Mouse (Mus musculus) liver, embryonic 15.5 days (tissue): ENCODE data around the gene Spaca4. TPM values are rescaled to one million over a fixed set of nuclear protein-coding genes. Genes with fewer than 3 reads are reported as not detected.
A peak's percentile ranks its signal among the peaks of the same experiment; 100 is the strongest.

Source experiments
- ATAC-seq: fragments of 200-750 bp; cut with Nextera tagmentation; 2 replicates; pipeline ENCODE4 v1.8.0; 2017; ENCODE audit warnings: moderate number of reproducible peaks, mild to moderate bottlenecking, moderate library complexity; ENCODE audit not compliant: insufficient read depth
- H3K27ac ChIP-seq: fragments of 300-500 bp; sonication (generic); replicated peaks from 2 replicates; pipeline ENCODE4 v1.5.1; 2015; ENCODE audit warnings: mild to moderate bottlenecking, inconsistent platforms
- H3K27me3 ChIP-seq: fragments of 300-500 bp; sonication (generic); 2 replicates; pipeline ENCODE4 v1.6.1; 2015; ENCODE audit warnings: mild to moderate bottlenecking, inconsistent platforms
- H3K36me3 ChIP-seq: fragments of 300-500 bp; sonication (generic); replicated peaks from 2 replicates; pipeline ENCODE4 v1.6.1; 2015; ENCODE audit warnings: moderate library complexity, mild to moderate bottlenecking, inconsistent platforms
- H3K4me1 ChIP-seq: fragments of 300-500 bp; sonication (generic); replicated peaks from 2 replicates; pipeline ENCODE4 v1.6.1; 2015; ENCODE audit warnings: inconsistent platforms
- H3K4me2 ChIP-seq: fragments of 300-500 bp; sonication (generic); 2 replicates; pipeline ENCODE4 v1.6.1; 2015; ENCODE audit warnings: moderate library complexity, mild to moderate bottlenecking, inconsistent platforms
- H3K4me3 ChIP-seq: fragments of 300-500 bp; sonication (generic); replicated peaks from 2 replicates; pipeline ENCODE4 v1.5.1; 2015; ENCODE audit warnings: mild to moderate bottlenecking, inconsistent platforms
- H3K9ac ChIP-seq: fragments of 300-500 bp; sonication (generic); 2 replicates; pipeline ENCODE4 v1.6.1; 2015; ENCODE audit warnings: moderate library complexity, mild to moderate bottlenecking, inconsistent platforms
- H3K9me3 ChIP-seq: fragments of 300-500 bp; sonication (generic); replicated peaks from 2 replicates; pipeline ENCODE4 v1.6.1; 2016; ENCODE audit warnings: inconsistent platforms
- WGBS: fragments of 180-500 bp; shearing (Covaris S2); methylation state at CpG from one replicate; pipeline ENCODE4 v1.1.7; 2015; ENCODE audit warnings: mixed read lengths; ENCODE audit not compliant: insufficient replicate concordance; 5-methylcytosine and 5-hydroxymethylcytosine counted together
- polyA plus RNA-seq: library from polyadenylated mRNA; unstranded; fragments of >200 nt; fragmentation: Nextera tagmentation; extraction: Ambion mirVana; gene quantifications from 2 replicates; pipeline ENCODE4 v1.2.1, GENCODE M21; 2015

The Spaca4 gene
- polyA plus RNA-seq, 1 experiment from 2014 or later, result not detected

DNA sequence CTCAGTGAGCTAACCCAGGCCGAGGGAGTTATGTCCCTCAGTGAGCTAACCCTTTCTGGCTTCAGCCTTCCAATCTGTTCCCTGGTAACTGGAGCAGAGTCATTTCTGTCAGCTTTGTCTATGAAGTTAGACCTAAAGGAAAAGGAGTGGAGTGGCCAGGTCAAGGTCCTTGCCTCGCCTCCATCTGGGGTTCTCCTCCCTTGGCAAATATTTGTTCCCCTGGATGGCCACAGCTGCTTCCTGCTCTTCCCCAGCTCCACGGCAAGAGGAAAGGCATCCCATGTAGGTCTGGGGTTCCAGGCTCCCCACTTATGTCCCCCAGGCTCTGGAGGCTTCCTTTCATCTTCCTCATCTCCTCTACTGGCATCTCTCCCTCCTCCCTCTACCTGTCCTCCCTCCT lies 2.0 kb upstream of the Spaca4 start:
- peaks cover 13% of the 10 kb centered on the region for H3K4me1 ChIP-seq
- WGBS, result 63% methylated on average over 3 of the region's 3 CpGs
- no peak overlapping the region for H3K27ac ChIP-seq
- no peak for ATAC-seq
- H3K4me3 ChIP-seq, result no peak overlapping the region
- H3K36me3 ChIP-seq, result peaks cover 34% of the 10 kb centered on the region
- H3K27me3 ChIP-seq, result no peaks in the 10 kb centered on the region
- no peak overlapping the region for H3K9ac ChIP-seq
- no peaks in the 10 kb centered on the region for H3K9me3 ChIP-seq
- no peak overlapping the region for H3K4me2 ChIP-seq

DNA sequence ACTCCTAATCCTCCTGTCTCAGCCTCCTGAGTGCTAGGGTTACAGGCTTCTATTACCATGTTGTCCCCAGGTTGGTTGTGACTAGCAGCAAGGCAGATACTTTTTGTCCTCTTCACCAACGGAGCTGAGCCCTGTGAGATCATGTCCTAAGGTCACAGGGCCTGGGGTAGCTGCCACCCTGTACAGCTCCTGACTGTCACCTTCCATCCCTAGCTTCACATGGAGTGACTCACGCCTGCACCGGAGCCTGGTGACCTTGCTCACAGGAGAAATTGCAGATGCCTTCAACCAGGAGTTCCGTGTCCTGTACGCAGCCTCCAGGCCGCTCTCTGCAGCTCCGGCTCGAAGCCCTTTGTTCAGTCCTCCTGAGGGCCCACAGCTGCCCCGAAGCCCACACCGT lies 806 bp upstream of the Spaca4 start:
- Histone ChIP-seq H3K4me2 (no peak overlapping the region), H3K27me3 (no peaks in the 10 kb centered on the region), H3K36me3 (peaks cover 46% of the 10 kb centered on the region), H3K9ac (no peak overlapping the region), H3K9me3 (no peaks in the 10 kb centered on the region), H3K4me1 (peaks cover 13% of the 10 kb centered on the region), H3K27ac (no peak overlapping the region), H3K4me3 (no peak overlapping the region)
- ATAC-seq, result no peak
- 85% methylated on average over 10 of the region's 10 CpGs for WGBS

DNA sequence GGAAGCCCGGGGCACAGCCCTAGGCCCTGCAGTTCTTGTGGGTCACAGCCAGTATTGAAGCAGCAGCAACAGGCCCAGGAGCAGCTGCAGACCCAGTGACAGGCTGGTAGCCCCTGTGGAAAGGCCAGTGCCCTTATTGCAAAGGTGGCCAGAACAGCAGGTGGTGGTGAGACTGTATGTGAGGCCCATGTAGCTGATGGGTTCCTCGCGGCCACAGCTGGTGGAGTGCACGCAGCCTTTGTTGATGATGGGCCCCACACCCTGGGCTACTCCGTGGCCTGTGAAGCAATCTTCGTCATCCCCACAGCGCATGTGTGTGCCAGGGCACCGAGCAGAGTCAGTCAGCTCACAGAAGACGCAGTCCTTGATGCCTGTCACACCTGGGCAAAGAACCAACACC lies 462 bp downstream of the Spaca4 start:
- no peaks in the 10 kb centered on the region for H3K9me3 ChIP-seq
- H3K4me2 ChIP-seq, result no peak overlapping the region
- no peak overlapping the region for H3K4me3 ChIP-seq
- no peaks in the 10 kb centered on the region for H3K27me3 ChIP-seq
- no peak overlapping the region for H3K27ac ChIP-seq
- H3K9ac ChIP-seq, result no peak overlapping the region
- ATAC-seq, result no peak
- H3K36me3 ChIP-seq, result peaks cover 59% of the 10 kb centered on the region
- peaks cover 15% of the 10 kb centered on the region for H3K4me1 ChIP-seq
- 80% methylated on average over 9 of the region's 9 CpGs for WGBS

DNA sequence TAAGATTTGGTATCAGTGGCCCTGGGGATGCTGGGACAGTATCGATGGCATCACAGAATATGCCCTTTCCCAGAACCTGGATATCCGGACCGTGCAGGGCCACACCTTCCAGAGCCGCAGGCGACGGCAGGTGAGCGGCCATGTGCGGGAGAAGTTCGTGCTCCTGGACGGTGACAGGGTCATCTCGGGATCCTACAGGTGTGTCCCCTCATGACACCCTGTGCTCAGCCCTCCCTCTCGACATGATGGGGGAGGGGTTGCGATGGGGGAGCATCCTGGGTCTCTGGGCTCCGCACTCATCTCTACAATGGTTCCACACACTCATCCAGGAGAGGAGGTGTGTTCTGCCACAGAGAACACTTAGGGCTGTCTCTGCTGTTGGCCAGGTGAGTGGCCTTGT lies 1.8 kb downstream of the Spaca4 start:
- Histone ChIP-seq H3K27ac (no peak overlapping the region), H3K9ac (no peak overlapping the region), H3K4me1 (peaks cover 28% of the 10 kb centered on the region), H3K9me3 (no peaks in the 10 kb centered on the region), H3K4me3 (no peak overlapping the region), H3K4me2 (no peak overlapping the region), H3K27me3 (no peaks in the 10 kb centered on the region), H3K36me3 (peaks cover 71% of the 10 kb centered on the region)
- no peak for ATAC-seq
- 83% methylated on average over 14 of the region's 14 CpGs for WGBS

DNA sequence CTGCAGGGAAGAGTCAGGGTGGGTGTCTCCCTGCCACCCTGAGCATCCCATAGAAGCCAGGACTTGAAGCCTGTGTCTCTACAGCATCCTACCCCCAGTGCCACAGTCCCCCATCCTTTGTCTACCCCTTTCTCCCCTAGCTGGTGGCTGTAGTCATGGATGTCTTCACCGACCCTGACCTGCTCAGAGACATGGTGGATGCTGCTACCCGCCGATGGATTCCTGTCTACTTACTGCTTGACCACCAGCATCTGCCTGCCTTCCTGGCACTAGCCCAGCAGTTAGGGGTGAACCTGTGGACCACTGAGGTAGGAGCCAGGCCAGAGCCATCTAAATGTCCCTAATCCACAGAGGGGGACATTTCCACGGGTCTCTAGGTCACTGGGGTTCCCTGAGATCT lies 2.3 kb downstream of the Spaca4 start:
- Histone ChIP-seq H3K4me2 (no peak overlapping the region), H3K4me3 (no peak overlapping the region), H3K9me3 (no peaks in the 10 kb centered on the region), H3K27ac (no peak overlapping the region), H3K9ac (no peak overlapping the region), H3K27me3 (no peaks in the 10 kb centered on the region), H3K4me1 (peaks cover 31% of the 10 kb centered on the region), H3K36me3 (peaks cover 71% of the 10 kb centered on the region)
- WGBS, result 77% methylated on average over 4 of the region's 4 CpGs
- no peak for ATAC-seq

DNA sequence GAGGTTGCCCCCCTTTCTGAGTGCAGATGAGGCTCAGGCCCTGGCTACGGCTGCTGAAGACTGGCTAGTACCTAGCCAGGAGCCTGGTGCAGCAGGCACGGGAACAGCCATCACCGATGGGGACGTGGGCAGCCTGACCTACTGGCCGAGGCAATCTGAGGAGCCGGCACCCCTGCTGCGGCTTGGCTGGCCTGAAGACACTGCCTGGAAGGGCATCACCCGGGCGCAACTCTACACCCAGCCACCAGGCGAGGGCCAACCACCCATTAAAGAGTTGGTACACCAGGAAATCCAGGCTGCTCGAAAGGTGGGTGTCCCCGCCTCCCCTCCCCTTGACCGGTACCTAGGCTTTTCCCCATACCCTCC lies 3.3 kb downstream of the Spaca4 start:
- Histone ChIP-seq H3K4me2 (no peak overlapping the region), H3K27ac (no peak overlapping the region), H3K27me3 (no peaks in the 10 kb centered on the region), H3K9ac (no peak overlapping the region), H3K9me3 (no peaks in the 10 kb centered on the region), H3K36me3 (peaks cover 71% of the 10 kb centered on the region), H3K4me1 (peaks cover 28% of the 10 kb centered on the region), H3K4me3 (no peak overlapping the region)
- ATAC-seq, result no peak
- WGBS, result 77% methylated on average over 13 of the region's 13 CpGs

DNA sequence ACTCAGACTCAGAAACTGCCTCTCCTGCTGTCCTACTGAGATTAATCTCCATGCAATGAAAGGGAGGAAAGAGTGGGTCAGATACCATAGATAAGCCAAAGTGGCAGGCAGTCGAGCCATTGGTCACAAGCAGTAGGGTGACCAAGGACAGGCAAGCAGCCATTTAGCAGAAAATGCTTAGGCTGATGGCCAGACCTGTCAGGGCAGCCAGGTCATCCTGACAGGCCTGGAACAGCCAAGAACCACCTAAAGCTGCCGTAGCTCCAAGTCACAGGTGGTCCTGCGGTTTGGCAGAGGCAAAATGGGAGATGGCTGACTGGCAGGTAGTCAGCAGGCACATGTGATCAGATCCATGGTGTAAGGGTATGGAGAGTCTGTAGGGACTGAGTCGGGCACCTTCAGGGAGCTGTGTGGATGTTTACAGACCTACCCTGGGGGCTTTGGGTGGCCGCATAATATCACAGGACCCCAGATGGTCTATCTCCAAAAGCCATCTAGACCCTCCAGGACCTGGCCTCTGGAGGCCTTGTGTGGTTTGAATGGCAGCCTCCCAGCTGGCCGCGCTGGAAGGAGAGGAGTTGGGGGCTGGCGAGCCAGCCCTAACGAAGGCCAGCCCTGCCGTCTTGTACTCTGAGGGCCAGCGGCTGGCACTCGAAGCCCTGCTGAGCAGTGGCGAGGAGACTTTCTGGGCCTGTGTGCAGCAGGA lies 3.8 kb downstream of the Spaca4 start:
- Histone ChIP-seq H3K36me3 (peaks cover 71% of the 10 kb centered on the region), H3K4me1 (peaks cover 31% of the 10 kb centered on the region), H3K27me3 (no peaks in the 10 kb centered on the region), H3K4me3 (no peak overlapping the region), H3K9ac (no peak overlapping the region), H3K27ac (no peak overlapping the region), H3K9me3 (no peaks in the 10 kb centered on the region), H3K4me2 (no peak overlapping the region)
- no peak for ATAC-seq
- 66% methylated on average over 13 of the region's 13 CpGs for WGBS

DNA sequence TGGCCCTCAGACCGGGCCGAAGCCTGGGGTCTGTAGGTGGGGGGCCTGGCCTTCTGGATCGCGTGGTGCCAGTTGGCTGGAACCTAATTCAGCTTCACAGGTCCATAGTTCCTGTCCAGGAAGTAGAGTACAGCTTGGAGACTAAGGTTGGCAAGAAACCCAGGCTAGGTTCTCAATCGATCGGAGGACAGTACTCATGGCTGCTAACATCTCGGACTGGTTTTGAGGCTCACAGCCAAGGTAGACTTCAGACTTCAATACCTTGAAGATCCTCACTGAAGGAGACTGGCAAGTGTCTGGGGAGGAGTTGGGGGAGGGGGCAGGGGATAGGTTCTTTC lies 4.4 kb downstream of the Spaca4 start:
- H3K9ac ChIP-seq, result no peak overlapping the region
- no peak for ATAC-seq

DNA sequence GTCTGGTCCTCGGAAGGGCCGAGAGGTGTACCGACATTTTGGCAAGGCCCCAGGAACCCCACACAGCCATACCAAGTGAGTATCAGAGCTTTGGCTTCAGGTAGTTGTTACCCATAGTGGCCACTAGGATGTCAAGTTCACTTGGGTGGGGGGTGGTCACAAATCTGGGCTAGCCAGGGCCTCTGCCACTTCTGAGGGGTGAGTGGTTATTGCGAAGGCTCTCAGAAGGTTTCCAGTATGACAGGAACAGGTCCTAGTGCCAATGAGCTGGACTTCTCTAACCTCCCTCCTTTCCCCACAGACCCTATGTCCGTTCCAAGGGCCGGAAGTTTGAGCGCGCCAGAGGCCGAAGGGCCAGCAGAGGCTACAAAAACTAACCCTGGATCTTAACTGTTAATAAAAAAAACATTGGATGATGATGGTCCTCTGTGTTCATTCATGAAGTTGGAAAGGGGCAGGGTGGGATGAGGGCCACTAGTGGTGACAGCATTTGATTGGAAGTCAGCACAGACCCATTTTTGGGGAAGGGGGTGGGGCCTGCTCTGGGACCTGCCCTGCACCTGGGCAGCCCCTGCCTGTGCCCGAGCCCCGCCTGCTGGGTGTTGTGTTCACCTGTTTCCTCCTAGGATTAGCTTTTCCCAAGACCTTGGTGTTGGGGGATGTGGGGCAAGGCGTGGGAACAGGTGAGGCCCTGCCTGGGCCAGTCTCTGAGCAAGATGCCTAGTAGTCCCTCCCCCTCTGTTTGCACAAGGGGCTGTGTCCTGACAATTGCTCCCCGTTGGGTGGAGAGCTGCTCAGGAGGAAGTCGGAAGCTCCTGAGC lies 5.0 kb downstream of the Spaca4 start, which contains the start of gene Fam83e:
Gene Fam83e (plus strand): TSS at position 800 of the 821 bp plus-strand sequence.
- H3K27ac ChIP-seq, result no peak within 1 kb of the TSS
- no peaks in the 10 kb centered on the region for H3K9me3 ChIP-seq
- H3K4me3 ChIP-seq, result no peak within 1 kb of the TSS
- 79% methylated on average over 14 of the region's 14 CpGs for WGBS
- H3K36me3 ChIP-seq, result peaks cover 66% of the 10 kb centered on the region
- H3K4me1 ChIP-seq, result peaks cover 43% of the 10 kb centered on the region
- no peaks in the 10 kb centered on the region for H3K27me3 ChIP-seq
- no peak for ATAC-seq
- no peak within 1 kb of the TSS for H3K9ac ChIP-seq
- peak within 1 kb of the TSS; percentile 95; the same call in 1 of the 2 replicates for H3K4me2 ChIP-seq

More for the DNA sequence above, 4.4 kb downstream of the Spaca4 start:
- Histone ChIP-seq H3K9me3 (no peaks in the 10 kb centered on the region), H3K36me3 (peaks cover 71% of the 10 kb centered on the region), H3K27ac (no peak overlapping the region), H3K27me3 (no peaks in the 10 kb centered on the region), H3K4me1 (peaks cover 37% of the 10 kb centered on the region), H3K4me2 (no peak overlapping the region), H3K4me3 (no peak overlapping the region)
- WGBS, result 75% methylated on average over 7 of the region's 7 CpGs

DNA sequence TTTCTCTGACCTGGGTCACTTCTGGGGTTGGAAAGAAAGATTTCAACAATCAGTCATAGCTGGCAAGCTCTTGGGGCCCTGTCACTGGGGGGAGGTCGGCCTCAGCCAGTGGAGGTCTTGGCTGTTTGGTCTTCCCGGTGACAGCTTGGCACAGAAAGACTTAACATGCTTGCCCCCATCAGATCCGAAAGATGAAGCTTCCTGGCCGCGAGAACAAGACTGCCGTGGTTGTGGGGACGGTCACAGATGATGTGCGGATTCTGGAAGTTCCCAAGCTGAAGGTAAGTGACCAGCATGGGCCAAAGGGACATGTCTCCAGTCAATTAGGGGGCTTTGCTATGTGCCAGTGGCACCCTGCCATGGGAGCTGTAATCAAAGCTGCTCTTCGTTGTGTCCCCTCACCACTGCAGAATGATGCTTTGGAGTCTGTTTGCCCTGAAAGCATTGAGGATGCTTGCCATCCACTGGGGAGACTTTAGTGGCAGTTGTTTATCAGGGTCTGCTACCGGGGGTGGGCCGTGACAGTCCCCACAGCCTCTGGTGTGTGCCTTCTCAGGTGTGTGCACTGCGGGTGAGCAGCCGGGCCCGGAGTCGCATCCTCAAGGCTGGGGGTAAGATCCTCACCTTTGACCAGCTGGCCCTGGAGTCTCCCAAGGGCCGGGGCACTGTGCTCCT lies 5.7 kb downstream of the Spaca4 start:
- 81% methylated on average over 16 of the region's 16 CpGs for WGBS

DNA sequence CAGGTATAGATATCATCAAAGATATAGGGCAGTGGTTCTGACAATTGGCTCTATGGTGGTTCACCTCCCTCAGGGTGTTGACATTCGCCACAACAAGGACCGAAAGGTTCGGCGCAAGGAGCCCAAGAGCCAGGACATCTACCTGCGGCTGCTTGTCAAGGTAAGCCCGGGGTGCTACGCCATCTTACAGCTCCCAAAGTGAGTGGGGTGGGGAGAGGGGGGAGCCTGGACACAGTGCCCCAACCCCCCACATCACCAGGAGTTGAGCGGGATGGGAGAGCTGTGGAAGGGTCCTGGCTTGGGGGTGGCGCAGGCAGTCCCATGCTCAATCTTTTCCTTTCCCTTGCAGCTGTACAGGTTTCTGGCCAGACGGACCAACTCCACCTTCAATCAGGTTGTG lies 6.4 kb downstream of the Spaca4 start:
- H3K4me3 ChIP-seq, result peak overlapping the region; percentile 90
- H3K36me3 ChIP-seq, result peaks cover 51% of the 10 kb centered on the region
- WGBS, result 64% methylated on average over 10 of the region's 10 CpGs
- no peaks in the 10 kb centered on the region for H3K27me3 ChIP-seq
- peak overlapping the region; percentile 75 for H3K27ac ChIP-seq
- peaks cover 56% of the 10 kb centered on the region for H3K4me1 ChIP-seq
- H3K4me2 ChIP-seq, result peak overlapping the region; percentile 95
- H3K9me3 ChIP-seq, result no peaks in the 10 kb centered on the region
- peak overlapping the region; percentile 91 for H3K9ac ChIP-seq
- no peak for ATAC-seq

More for the DNA sequence above, 5.7 kb downstream of the Spaca4 start:
- Histone ChIP-seq H3K27me3 (no peaks in the 10 kb centered on the region), H3K4me2 (peak overlapping the region; percentile 95), H3K9me3 (no peaks in the 10 kb centered on the region), H3K9ac (peak overlapping the region; percentile 91; the same call in 1 of the 2 replicates), H3K36me3 (peaks cover 58% of the 10 kb centered on the region), H3K4me1 (peaks cover 49% of the 10 kb centered on the region), H3K4me3 (peak overlapping the region; percentile 90), H3K27ac (0 out of 2 replicates have a peak overlapping the region, but pooled peaks have one; percentile 19)
- no peak for ATAC-seq
